Mouse (Mus musculus) G1E (cell line): ENCODE results near the gene Mfsd13b. TPM values are rescaled to one million over a fixed set of nuclear protein-coding genes. Genes with fewer than 3 reads are reported as not detected.
"Not testable (repeated sequence)": the region's sequence is repeated elsewhere in the genome, so short reads cannot be mapped to it uniquely, and the experiment has no call there.

Experiments used
- ATAC-seq: 2 replicates; pipeline ENCODE4 v1.8.0; 2016; ENCODE audit warnings: mild to moderate bottlenecking; ENCODE audit not compliant: insufficient number of reproducible peaks, poor library complexity, low FRiP score, severe bottlenecking; ENCODE audit errors: extremely low read depth
- DNase-seq: peaks from one replicate; pipeline ENCODE4 v3.0.0; 2012; ENCODE audit warnings: low spot score
- H3K27me3 ChIP-seq: 2 replicates; pipeline ENCODE4 v1.6.1; 2012; ENCODE audit warnings: mild to moderate bottlenecking, low read length, inconsistent platforms; ENCODE audit not compliant: insufficient read depth
- H3K36me3 ChIP-seq: replicated peaks from 2 replicates; pipeline ENCODE3; 2012; ENCODE audit warnings: mild to moderate bottlenecking, inconsistent platforms
- H3K4me1 ChIP-seq: 2 replicates; pipeline ENCODE4 v1.6.1; 2012; ENCODE audit warnings: low read depth, low read length, inconsistent platforms, mixed read lengths; ENCODE audit not compliant: insufficient read depth
- H3K4me3 ChIP-seq: 2 replicates; pipeline ENCODE4 v1.5.1; 2012; ENCODE audit warnings: low read depth, mild to moderate bottlenecking, inconsistent platforms, low read length, moderate library complexity, mixed read lengths
- H3K9me3 ChIP-seq: replicated peaks from 2 replicates; pipeline ENCODE4 v1.6.1; 2012; ENCODE audit warnings: inconsistent platforms
- CTCF ChIP-seq: IDR thresholded peaks from 2 replicates; pipeline ENCODE4 v1.5.1; 2012; ENCODE audit warnings: low read depth, low read length, inconsistent platforms, mixed read lengths
- GATA1 ChIP-seq: IDR thresholded peaks from 2 replicates; pipeline ENCODE4 v1.6.1; 2012; ENCODE audit warnings: borderline replicate concordance, low read length, inconsistent platforms, mixed read lengths
- GATA2 ChIP-seq: IDR thresholded peaks from 2 replicates; pipeline ENCODE4 v1.6.1; 2012; ENCODE audit warnings: low read depth, low read length, inconsistent platforms, borderline replicate concordance
- POLR2AphosphoS5 ChIP-seq: IDR thresholded peaks from 2 replicates; pipeline ENCODE4 v1.6.1; 2012; ENCODE audit warnings: low read depth, low read length, inconsistent platforms; ENCODE audit not compliant: insufficient replicate concordance
- TAL1 ChIP-seq: conservative IDR thresholded peaks from 2 replicates; pipeline ENCODE4 v1.6.1; 2012; ENCODE audit warnings: low read depth, low read length, inconsistent platforms, mixed read lengths
- polyA plus RNA-seq: library from polyadenylated mRNA; stranded (reverse); fragments of >175 nt; gene quantifications from 2 replicates; pipeline ENCODE4 v1.2.3, GENCODE M21; 2012
- total RNA-seq, 2 experiments: library from RNA; stranded (forward) in 1 of 2; stranded (reverse) in 1 of 2; fragments of 200-1000 nt in 1 of 2; fragments of >200 nt in 1 of 2; fragmentation: Nextera tagmentation in 1 of 2; gene quantifications; 2 replicates each; pipeline ENCODE4 v1.2.3; 2014 to 2017

Mfsd13b gene
- total and polyA plus RNA-seq, 3 experiments: 0.38 to 4.5 TPM; not detected in 1

DNA sequence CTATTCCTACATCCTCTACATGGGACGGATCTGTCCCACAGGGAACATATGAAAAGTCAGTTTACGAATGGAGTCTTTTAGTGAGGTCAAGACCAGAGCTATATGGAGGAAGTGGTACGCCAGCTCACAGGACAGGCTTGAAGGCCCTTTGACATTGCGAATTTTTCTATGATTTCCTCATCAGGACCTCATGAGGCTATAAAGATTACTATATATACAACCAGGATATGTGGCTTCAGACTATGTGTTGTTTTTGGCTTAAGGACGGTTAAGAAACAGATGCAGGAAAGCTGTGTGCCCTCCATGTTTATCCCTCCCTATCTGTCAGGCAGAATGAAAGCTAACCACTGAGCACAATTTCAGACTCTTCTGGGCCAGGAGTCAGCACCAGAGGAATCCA lies 19.2 kb upstream of the Mfsd13b start:
- DNase-seq (no peak), ATAC-seq (no peak)
- Histone ChIP-seq H3K27me3 (no peaks in the 10 kb centered on the region), H3K36me3 (peaks cover 72% of the 10 kb centered on the region), H3K4me3 (no peak overlapping the region), H3K4me1 (peaks cover 6% of the 10 kb centered on the region), H3K9me3 (no peaks in the 10 kb centered on the region)
- no peak for TF ChIP-seq POLR2AphosphoS5
- TF ChIP-seq GATA2: no peak
- no peak for TF ChIP-seq CTCF
- no peak for TF ChIP-seq GATA1
- no peak for TF ChIP-seq TAL1

DNA sequence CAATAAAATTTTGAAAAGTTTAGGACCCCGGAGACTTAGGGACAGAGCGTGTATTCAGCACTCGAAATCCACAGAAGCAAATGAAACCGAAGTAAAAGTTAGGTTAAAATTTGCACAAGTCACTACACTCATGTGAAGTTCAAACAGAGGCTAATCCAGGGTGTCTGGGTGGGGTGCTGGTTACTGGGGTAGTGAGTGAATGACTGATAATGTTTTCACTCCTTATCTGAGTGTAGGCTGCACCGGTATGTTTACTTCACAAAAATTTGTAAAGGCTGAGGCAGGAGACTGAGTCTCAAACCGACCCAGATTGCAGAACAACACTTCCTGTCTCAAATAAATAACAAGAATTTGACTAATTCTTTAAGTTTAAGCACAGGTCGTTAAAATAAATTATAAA lies 13.1 kb upstream of the Mfsd13b start:
- no peak overlapping the region for H3K4me3 ChIP-seq
- H3K36me3 ChIP-seq: peaks cover 48% of the 10 kb centered on the region
- peak; percentile 49 for ATAC-seq
- no peak for DNase-seq
- H3K9me3 ChIP-seq: no peaks in the 10 kb centered on the region
- TF ChIP-seq TAL1: no peak
- no peak for TF ChIP-seq CTCF
- no peak for TF ChIP-seq GATA2
- H3K27me3 ChIP-seq: no peaks in the 10 kb centered on the region
- H3K4me1 ChIP-seq: peaks cover 42% of the 10 kb centered on the region

DNA sequence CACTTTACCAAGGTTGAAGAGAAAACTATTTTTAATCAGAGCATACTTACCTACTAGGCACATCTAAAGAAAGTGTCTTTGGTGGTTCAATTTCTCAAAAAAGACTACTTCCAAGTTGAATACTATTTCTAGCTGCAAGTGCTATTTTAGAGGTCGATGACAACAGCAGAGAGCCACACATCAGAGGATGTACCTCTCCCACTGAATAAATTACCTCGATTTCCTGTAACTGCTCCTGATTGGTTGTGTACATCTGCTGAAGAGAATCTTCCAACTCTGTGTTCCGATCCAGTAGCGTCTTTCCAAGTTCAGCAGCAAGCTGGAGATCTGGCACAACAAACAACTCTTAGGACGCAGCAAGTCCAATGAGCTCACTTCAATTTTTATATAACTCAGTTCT lies 12.2 kb upstream of the Mfsd13b start:
- H3K36me3 ChIP-seq: peaks cover 46% of the 10 kb centered on the region
- TF ChIP-seq GATA1: no peak
- TF ChIP-seq POLR2AphosphoS5: no peak
- TF ChIP-seq TAL1: no peak
- no peak for TF ChIP-seq CTCF
- TF ChIP-seq GATA2: no peak
- H3K4me1 ChIP-seq: peaks cover 42% of the 10 kb centered on the region
- no peak for DNase-seq
- H3K4me3 ChIP-seq: no peak overlapping the region
- no peaks in the 10 kb centered on the region for H3K9me3 ChIP-seq
- H3K27me3 ChIP-seq: no peaks in the 10 kb centered on the region
- no peak for ATAC-seq

DNA sequence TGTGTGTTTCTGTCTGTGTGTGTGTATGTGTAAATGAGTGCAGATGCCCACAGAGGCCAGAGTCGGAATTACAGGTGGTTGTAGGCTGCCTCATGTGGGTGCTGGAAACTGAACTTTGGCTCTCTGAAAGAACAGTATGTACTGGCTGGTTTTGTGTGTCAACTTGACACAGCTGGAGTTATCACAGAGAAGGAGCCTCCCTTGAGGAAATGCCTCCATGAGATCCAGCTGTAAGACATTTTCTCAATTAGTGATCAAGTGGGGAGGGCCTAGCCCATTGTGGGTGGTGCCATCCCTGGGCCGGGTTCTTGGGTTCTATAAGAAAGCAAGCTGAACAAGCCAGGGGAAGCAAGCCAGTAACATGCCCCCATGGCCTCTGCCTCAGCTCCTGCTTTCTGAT lies 9.8 kb upstream of the Mfsd13b start:
- not testable (repeated sequence) for H3K9me3 ChIP-seq, H3K27me3 ChIP-seq, ATAC-seq, H3K4me3 ChIP-seq, DNase-seq
- Histone ChIP-seq H3K4me1 (peaks cover 47% of the 10 kb centered on the region), H3K36me3 (peaks cover 34% of the 10 kb centered on the region)

DNA sequence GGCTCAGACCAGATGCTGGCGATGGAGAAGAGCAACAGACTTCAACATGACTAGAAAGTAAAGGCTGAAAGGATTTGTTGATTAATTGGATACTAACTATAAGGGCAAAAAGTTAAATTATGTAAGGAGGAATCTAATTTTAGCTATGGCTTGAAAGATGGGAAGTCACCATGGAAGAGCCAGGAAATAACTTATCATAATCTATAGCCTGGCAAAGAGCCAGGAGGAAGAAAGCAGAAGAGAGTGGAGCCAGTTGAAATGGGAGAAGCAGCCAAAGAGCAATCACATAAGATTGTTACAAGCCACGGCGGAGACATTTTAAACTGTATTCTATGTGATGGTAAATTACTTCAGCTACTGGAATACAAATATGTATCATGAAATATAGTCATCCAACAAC lies 8.3 kb upstream of the Mfsd13b start:
- DNase-seq: no peak

DNA sequence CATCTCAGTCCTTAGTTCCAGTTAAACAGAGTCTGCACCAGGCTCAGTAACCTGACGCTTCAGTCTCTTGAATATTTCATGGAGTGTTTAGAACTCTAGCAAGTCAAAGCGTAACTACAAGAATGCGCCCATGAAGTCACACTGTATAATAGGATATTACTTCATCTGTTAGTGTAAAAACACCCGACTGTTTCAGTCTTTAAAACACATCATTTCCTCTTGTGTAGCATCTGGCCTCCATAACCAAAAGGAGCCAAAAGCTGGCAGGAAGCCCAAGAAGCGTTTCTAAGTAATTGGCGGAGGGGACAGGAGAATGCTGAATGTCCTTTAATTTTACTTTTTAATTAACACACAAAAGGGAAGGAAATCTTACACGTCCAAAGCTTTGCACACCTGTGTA lies 5.2 kb upstream of the Mfsd13b start:
- ATAC-seq (no peak), DNase-seq (no peak)
- TF ChIP-seq GATA2 (no peak), CTCF (no peak), TAL1 (no peak)
- peaks cover 11% of the 10 kb centered on the region for H3K36me3 ChIP-seq
- H3K9me3 ChIP-seq: no peaks in the 10 kb centered on the region
- no peak overlapping the region for H3K4me3 ChIP-seq
- H3K4me1 ChIP-seq: peaks cover 52% of the 10 kb centered on the region
- no peaks in the 10 kb centered on the region for H3K27me3 ChIP-seq

More for the DNA sequence above, 8.3 kb upstream of the Mfsd13b start:
- Histone ChIP-seq H3K27me3 (no peaks in the 10 kb centered on the region), H3K9me3 (no peaks in the 10 kb centered on the region), H3K4me1 (peaks cover 57% of the 10 kb centered on the region), H3K4me3 (no peak overlapping the region), H3K36me3 (peaks cover 23% of the 10 kb centered on the region)
- no peak for TF ChIP-seq CTCF
- no peak for TF ChIP-seq TAL1
- no peak for TF ChIP-seq POLR2AphosphoS5
- TF ChIP-seq GATA2: no peak
- no peak for ATAC-seq

DNA sequence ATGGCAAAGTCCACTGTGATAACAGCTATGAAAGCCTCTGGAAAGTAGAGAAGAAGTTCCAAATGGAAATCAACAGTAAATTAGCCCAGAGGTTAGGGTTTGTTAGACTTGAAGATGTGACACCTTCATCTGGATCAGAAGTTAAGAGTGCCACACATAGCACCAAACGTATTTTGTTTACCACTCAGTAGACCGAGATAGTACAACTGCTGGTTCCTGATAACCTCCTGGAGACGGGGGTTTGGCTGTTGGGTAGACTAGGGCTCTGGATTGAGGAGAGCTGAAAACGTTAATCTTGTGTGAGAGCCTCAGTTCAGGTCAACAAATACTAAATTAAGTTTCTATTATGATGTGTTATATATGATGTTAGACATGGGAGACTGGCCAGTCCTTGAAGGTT lies 2.3 kb upstream of the Mfsd13b start:
- Histone ChIP-seq H3K27me3 (peaks cover 2% of the 10 kb centered on the region; the same call in 1 of the 2 replicates), H3K4me3 (no peak overlapping the region; the same call in 1 of the 2 replicates), H3K4me1 (peaks cover 57% of the 10 kb centered on the region), H3K9me3 (no peaks in the 10 kb centered on the region), H3K36me3 (peaks cover 6% of the 10 kb centered on the region)
- DNase-seq (peak; percentile 34), ATAC-seq (peak; percentile 36; the same call in 1 of the 2 replicates)
- TF ChIP-seq GATA2 (no peak), GATA1 (no peak), POLR2AphosphoS5 (no peak), CTCF (no peak), TAL1 (peak; percentile 50)
